Mouse (Mus musculus) limb, embryonic 14.5 days (tissue): ENCODE data around the gene St6galnac1. TPM values are rescaled to one million over a fixed set of nuclear protein-coding genes. Genes with fewer than 3 reads are reported as not detected.

Experiments used
- ATAC-seq: fragments of 200-750 bp; cut with Nextera tagmentation; 2 replicates; pipeline ENCODE4 v1.8.0; 2017; ENCODE audit warnings: low read depth, moderate number of reproducible peaks, moderate TSS enrichment; ENCODE audit not compliant: low FRiP score
- DNase-seq: peaks from one replicate; pipeline ENCODE4 v3.0.0-alpha.2; 2015; ENCODE audit warnings: low spot score
- H3K27ac ChIP-seq: fragments of 300-500 bp; sonication (generic); replicated peaks from 2 replicates; pipeline ENCODE4 v1.5.1; 2014; ENCODE audit warnings: low read depth, mild to moderate bottlenecking, low read length, moderate library complexity, mixed read lengths
- H3K27me3 ChIP-seq: fragments of 300-500 bp; sonication (generic); 2 replicates; pipeline ENCODE4 v1.6.1; 2014; ENCODE audit warnings: low read length, mixed read lengths; ENCODE audit not compliant: control insufficient read depth, insufficient read depth
- H3K36me3 ChIP-seq: fragments of 300-500 bp; sonication (generic); 2 replicates; pipeline ENCODE4 v1.6.1; 2014; ENCODE audit warnings: mild to moderate bottlenecking, low read length, moderate library complexity, mixed read lengths; ENCODE audit not compliant: control insufficient read depth, insufficient read depth
- H3K4me1 ChIP-seq: fragments of 300-500 bp; sonication (generic); 2 replicates; pipeline ENCODE4 v1.6.1; 2014; ENCODE audit warnings: antibody characterized with exemption, low read length, mixed read lengths; ENCODE audit not compliant: control insufficient read depth, insufficient read depth
- H3K4me2 ChIP-seq: fragments of 300-500 bp; sonication (generic); replicated peaks from 2 replicates; pipeline ENCODE4 v1.6.1; 2014; ENCODE audit warnings: low read depth, mild to moderate bottlenecking, low read length, moderate library complexity; ENCODE audit not compliant: severe bottlenecking
- H3K4me3 ChIP-seq: fragments of 300-500 bp; sonication (generic); replicated peaks from 2 replicates; pipeline ENCODE4 v1.5.1; 2014; ENCODE audit warnings: low read length
- H3K9ac ChIP-seq: fragments of 300-500 bp; sonication (generic); 2 replicates; pipeline ENCODE4 v1.6.1; 2014; ENCODE audit warnings: mild to moderate bottlenecking, low read depth, low read length, moderate library complexity; ENCODE audit not compliant: severe bottlenecking
- H3K9me3 ChIP-seq: fragments of 300-500 bp; sonication (generic); 2 replicates; pipeline ENCODE4 v1.6.1; 2016; ENCODE audit warnings: low read length; ENCODE audit not compliant: control insufficient read depth
- POLR2A ChIP-seq: fragments of 200-500 bp; IDR thresholded peaks from 2 replicates; pipeline ENCODE4 v1.8.0; 2012; ENCODE audit warnings: inconsistent platforms, mild to moderate bottlenecking, moderate library complexity, borderline replicate concordance; ENCODE audit not compliant: insufficient read depth, insufficient read length; ENCODE audit errors: extremely low read depth
- WGBS: fragments of 180-500 bp; shearing (Covaris S2); extraction: QIAGEN DNeasy Blood & Tissue Kit; methylation state at CpG from one replicate; pipeline ENCODE4 v1.1.7; 2014; 5-methylcytosine and 5-hydroxymethylcytosine counted together
- polyA plus RNA-seq, 2 experiments: library from polyadenylated mRNA; depleted of rRNA in 1 of 2; stranded (reverse) in 1 of 2; unstranded in 1 of 2; fragments of >200 nt; fragmentation: Nextera tagmentation in 1 of 2; extraction: Ambion mirVana in 1 of 2; gene quantifications; 2 replicates each; pipeline versions ENCODE4 v1.2.1 to v1.2.3; 2012 to 2014

St6galnac1 gene
- polyA plus RNA-seq, 2 experiments, result not detected

GRCm38 (mm10) chr11:116814884-116815415 lies 39.6 kb upstream of the St6galnac1 start:
- peak overlapping the region; percentile 83 for H3K27ac ChIP-seq
- H3K4me2 ChIP-seq, result peak overlapping the region; percentile 9; the same call in 1 of the 2 replicates
- H3K9ac ChIP-seq, result no peak overlapping the region
- peaks cover 44% of the 10 kb centered on the region for H3K4me1 ChIP-seq
- no peak overlapping the region for H3K4me3 ChIP-seq
- no peaks in the 10 kb centered on the region for H3K27me3 ChIP-seq
- ATAC-seq, result no peak
- H3K36me3 ChIP-seq, result no peaks in the 10 kb centered on the region
- 22% methylated on average over 7 of the region's 7 CpGs for WGBS
- no peak for TF ChIP-seq POLR2A
- peak; percentile 54 for DNase-seq
- no peaks in the 10 kb centered on the region for H3K9me3 ChIP-seq

- ATAC-seq, result peak; percentile 59
- no peak for TF ChIP-seq POLR2A
- Histone ChIP-seq H3K4me3 (no peak overlapping the region), H3K27ac (peak overlapping the region; percentile 83), H3K4me2 (peak overlapping the region; percentile 9; the same call in 1 of the 2 replicates), H3K9ac (peak overlapping the region; percentile 16; the same call in 1 of the 2 replicates), H3K9me3 (no peaks in the 10 kb centered on the region), H3K36me3 (no peaks in the 10 kb centered on the region), H3K27me3 (no peaks in the 10 kb centered on the region), H3K4me1 (peaks cover 44% of the 10 kb centered on the region)
- 8% methylated on average over 20 of the region's 20 CpGs for WGBS
- DNase-seq, result peak; percentile 68
Measured at GRCm38 (mm10) chr11:116814076-116814883, 39.0 kb upstream of the St6galnac1 start.

DNA sequence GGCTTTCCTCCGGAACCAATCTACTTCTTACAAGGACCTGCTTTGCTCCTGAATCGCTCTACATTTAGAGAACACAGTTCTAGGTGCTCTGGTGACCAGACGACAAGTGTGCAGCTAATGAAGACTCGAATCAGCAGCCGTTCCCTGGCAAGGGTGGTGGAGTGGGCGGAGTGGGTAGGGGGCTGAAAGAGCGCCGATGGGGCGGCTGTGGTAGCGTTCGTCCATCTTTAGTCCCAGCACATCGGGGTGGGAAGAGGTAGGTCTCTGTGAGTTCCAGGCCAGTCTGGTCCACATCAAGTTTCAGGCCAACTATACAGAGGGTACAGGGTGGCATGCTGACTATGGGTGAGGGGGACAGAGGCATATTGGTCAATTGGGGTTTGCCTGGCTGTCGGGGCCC lies 38.3 kb upstream of the St6galnac1 start:
- WGBS, result 71% methylated on average over 13 of the region's 13 CpGs
- H3K4me2 ChIP-seq, result no peak overlapping the region

DNA sequence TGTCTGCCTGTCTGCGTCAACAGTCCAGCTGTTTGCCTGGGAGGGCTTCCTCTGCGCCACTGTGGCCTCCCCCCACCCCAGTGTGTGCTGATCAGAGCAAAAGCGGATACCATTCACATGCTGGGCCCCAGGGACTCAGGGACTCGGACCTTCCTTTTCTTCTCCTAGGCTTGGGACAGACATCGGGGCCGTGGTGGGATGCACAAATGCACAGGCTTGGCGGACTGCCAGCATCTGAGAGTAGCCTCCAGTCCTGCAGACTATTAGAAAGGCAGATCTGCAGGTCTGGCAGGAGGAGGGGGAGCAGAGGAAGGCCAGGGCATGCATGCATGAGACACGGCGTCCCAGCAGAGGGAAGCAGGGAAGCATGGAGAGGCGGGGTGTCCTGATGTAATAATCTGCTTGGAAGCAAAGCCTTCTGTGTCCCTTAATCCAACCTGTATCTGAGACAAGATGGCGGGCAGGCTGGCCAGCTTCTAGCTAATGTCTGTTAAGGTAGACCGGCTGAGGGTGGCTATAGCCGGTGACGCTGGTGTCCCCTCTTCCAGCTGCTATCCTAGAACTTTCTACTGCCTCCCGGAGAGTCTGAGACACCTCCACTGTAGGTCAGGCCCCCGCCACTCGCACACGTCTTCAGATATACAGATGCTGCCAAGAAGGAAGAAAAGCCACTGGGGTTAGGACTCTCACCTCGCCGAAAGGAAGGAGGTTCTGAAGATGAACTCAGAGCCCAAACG lies 37.7 kb upstream of the St6galnac1 start:
- peak; percentile 5; the same call in 1 of the 2 replicates for ATAC-seq
- H3K4me2 ChIP-seq, result no peak overlapping the region

More for the DNA sequence above, 38.3 kb upstream of the St6galnac1 start:
- ATAC-seq (no peak), DNase-seq (no peak)
- Histone ChIP-seq H3K27ac (peak overlapping the region; percentile 83), H3K4me1 (peaks cover 38% of the 10 kb centered on the region), H3K9ac (no peak overlapping the region), H3K27me3 (no peaks in the 10 kb centered on the region), H3K9me3 (no peaks in the 10 kb centered on the region), H3K4me3 (no peak overlapping the region), H3K36me3 (no peaks in the 10 kb centered on the region)
- TF ChIP-seq POLR2A, result no peak

More for the DNA sequence above, 37.7 kb upstream of the St6galnac1 start:
- H3K36me3 ChIP-seq, result no peaks in the 10 kb centered on the region
- DNase-seq, result peak; percentile 54
- H3K27ac ChIP-seq, result 0 out of 2 replicates have a peak overlapping the region, but pooled peaks have one; percentile 7
- no peaks in the 10 kb centered on the region for H3K9me3 ChIP-seq
- H3K4me1 ChIP-seq, result peaks cover 37% of the 10 kb centered on the region
- TF ChIP-seq POLR2A, result no peak
- WGBS, result 47% methylated on average over 21 of the region's 21 CpGs
- no peaks in the 10 kb centered on the region for H3K27me3 ChIP-seq
- no peak overlapping the region for H3K9ac ChIP-seq
- no peak overlapping the region for H3K4me3 ChIP-seq
